Mouse (Mus musculus) frontal cortex, postnatal 25 days (tissue): ENCODE measurements at regions not wholly inside any gene's neighbourhood (a gene's known extent, or its start where the extent isn't known, plus 50 kb on each side); places are given as distances from the start of the nearest gene placed in this dataset.
A peak's percentile ranks its signal among the peaks of the same experiment; 100 is the strongest.

ENCODE experiments used
- DNase-seq, 2 experiments: peaks; one replicate each; pipeline ENCODE4 v3.0.0; 2022; ENCODE audit warnings: low spot score in 2 of 2

DNA sequence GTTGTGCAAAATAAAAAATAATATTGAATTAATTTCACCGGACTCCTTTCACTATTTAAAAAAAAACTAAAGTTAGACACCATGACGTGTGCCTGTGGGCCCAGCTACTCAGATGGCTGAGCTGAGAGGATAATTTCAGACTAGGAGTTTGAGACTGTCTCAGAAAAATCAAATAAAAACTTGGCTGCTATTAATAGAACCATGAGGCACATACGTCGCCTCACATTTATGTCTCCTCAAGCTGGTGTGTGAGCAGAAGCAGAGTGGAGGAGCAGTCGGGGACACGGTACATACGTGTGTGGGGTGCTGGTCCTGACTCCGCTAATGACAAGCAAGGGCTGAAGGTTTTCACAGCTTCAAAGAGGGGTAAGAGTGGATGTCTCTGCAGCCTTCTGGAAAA is 52.8 kb upstream of the Dmrtb1 start:
- DNase-seq = no peak

DNA sequence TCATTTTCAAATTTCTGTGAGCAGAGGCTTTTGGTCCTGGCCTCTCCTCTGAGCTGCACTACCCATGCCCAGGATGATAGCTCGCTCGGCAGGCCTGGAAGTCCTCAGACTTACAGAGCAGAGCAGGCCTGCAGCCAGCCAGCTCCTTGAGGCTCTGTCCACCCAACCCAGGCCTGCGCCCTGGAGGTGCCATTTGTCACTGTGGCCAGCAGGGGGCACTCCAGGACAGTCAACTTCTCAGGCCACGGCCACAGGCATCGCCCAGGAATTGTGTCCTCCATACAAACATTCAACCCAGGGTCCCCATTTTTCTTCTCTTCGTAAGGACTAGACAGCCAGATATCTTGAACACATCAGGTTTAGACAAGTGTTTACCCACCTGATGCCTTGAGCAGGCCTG is 53.9 kb upstream of the Dmrtb1 start:
- peak; percentile 85 to 87 for DNase-seq

- DNase-seq = no peak
These were observed 54.7 kb upstream of the Dmrtb1 start for GRCm38 (mm10) chr4:107738776-107739175.

DNA sequence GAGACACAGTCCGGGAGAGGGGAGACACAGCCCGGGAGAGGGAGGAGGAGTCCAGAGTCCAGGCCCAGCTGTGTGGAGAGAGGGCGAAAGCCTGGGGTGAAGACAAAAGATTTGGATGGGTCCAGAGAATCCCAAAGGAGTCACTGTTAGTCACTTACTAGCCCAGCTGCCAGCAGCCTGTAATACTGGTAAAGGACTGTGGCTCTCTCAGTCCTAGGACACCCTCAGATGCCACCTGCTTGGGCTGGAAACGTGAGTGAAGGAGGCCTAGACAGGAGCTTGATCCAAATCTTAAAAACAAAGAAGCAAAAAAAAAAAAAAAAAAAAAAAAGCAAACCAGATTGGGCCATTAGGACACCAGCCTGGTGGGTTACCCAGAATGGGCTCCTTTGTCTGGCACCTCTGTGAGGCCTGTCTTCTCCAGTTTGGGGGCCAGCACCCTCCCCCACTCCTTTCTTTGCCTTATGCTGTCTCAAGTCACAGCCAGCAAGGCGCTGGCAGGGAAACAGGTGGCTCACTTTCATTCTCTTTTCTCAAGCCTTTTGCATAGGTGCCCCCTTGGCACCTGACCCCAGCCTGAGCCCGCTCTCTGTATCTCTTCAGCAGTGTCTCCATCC is 55.9 kb upstream of the Dmrtb1 start:
- DNase-seq = no peak

GRCm38 (mm10) chr4:107743646-107744045 is 58.4 kb upstream of the Lrp8 start:
- DNase-seq = no peak

DNA sequence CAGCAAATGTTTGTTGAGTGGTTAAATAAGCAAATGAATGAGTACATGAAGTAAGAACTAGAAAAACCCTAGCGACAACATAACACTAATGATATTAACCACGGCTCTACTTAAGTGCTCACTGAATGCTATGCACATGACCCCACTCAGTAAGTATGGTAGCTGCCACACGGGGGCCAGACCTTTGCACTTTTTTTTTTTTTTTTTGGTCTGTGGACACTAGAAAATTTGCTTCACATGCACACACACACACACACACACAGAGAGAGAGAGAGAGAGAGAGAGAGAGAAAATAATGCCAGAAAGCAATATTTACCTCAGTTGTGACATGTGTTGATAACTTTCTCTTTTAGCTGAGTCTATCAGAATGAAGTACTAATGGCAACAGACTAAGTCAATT is 55.7 kb upstream of the Lrp8 start:
- no peak for DNase-seq

DNA sequence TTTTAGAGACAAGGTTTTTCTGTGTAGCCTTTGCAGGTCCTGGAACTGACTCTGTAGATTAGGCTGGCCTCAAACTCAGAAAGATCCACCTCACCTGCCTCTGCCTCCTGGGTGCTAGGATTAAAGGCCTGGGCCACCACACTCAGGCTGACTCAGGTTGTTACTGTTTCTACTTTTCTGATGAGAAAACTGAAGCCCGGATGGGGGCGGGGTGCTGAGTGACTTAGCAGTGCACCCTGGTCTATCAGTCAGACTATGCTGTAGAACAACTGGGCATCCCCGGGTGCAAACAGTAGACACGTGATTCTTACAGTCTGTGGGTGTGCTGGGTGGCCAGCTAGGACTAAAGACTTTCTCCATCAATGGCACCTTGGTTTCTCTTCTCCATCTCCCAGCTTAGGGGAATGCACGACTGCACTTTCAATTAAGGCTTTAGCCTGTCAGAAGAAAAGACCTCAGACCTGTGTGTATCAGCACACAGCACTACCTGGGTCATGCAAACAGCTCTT is 55.1 kb upstream of the Lrp8 start:
- DNase-seq = no peak

GRCm38 (mm10) chr4:107747454-107747853 is 54.6 kb upstream of the Lrp8 start:
- DNase-seq = no peak

GRCm38 (mm10) chr4:107747907-107748628 is 54.0 kb upstream of the Lrp8 start:
- DNase-seq = no peak

- no peak for DNase-seq
These were observed 53.0 kb upstream of the Lrp8 start for GRCm38 (mm10) chr4:107749045-107749444.

- no peak for DNase-seq
These were observed 52.0 kb upstream of the Lrp8 start for GRCm38 (mm10) chr4:107750017-107750416.
